Mouse (Mus musculus): ENCODE data around the gene Tbcel. TPM values are rescaled to one million over a fixed set of nuclear protein-coding genes. Genes with fewer than 3 reads are reported as not detected.

The Tbcel gene
- polyA plus RNA-seq, 1 experiment from 2014 or later, result 4.7 TPM

GRCm38 (mm10) chr9:42518163-42518562 lies 10.6 kb upstream of the Tbcel start:
- H3K27me3 ChIP-seq (ENCODE audit: insufficient read depth, low read length), result peaks cover 6% of the 10 kb centered on the region; the same call in 1 of the 2 replicates
- peaks cover 4% of the 10 kb centered on the region; the same call in 1 of the 2 replicates for H3K4me1 ChIP-seq (ENCODE audit: insufficient read depth, low read length)
- H3K36me3 ChIP-seq (ENCODE audit: insufficient read depth, low read length), result no peaks in the 10 kb centered on the region
- H3K4me2 ChIP-seq (replicated peaks; ENCODE audit: low read depth, low read length), result no peak overlapping the region
- H3K27ac ChIP-seq (ENCODE audit: low read length), result no peak overlapping the region
- H3K4me3 ChIP-seq (ENCODE audit: low read length), result no peak overlapping the region
- 56% methylated on average over 14 of the region's 14 CpGs for WGBS
- no peaks in the 10 kb centered on the region for H3K9me3 ChIP-seq (ENCODE audit: low read length)
- ATAC-seq (ENCODE audit: low FRiP score, low TSS enrichment), result no peak
- no peak overlapping the region for H3K9ac ChIP-seq (replicated peaks; ENCODE audit: low read length)

- Histone ChIP-seq H3K4me3 (ENCODE audit: low read length) (no peak overlapping the region), H3K4me2 (replicated peaks; ENCODE audit: low read depth, low read length) (no peak overlapping the region), H3K9me3 (ENCODE audit: low read length) (no peaks in the 10 kb centered on the region), H3K9ac (replicated peaks; ENCODE audit: low read length) (no peak overlapping the region), H3K36me3 (ENCODE audit: insufficient read depth, low read length) (no peaks in the 10 kb centered on the region), H3K27ac (ENCODE audit: low read length) (no peak overlapping the region), H3K27me3 (ENCODE audit: insufficient read depth, low read length) (no peaks in the 10 kb centered on the region), H3K4me1 (ENCODE audit: insufficient read depth, low read length) (no peaks in the 10 kb centered on the region)
- no peak for ATAC-seq (ENCODE audit: low FRiP score, low TSS enrichment)
- 58% methylated on average over 5 of the region's 5 CpGs for WGBS
These were observed 5.5 kb upstream of the Tbcel start for GRCm38 (mm10) chr9:42513159-42513558.

GRCm38 (mm10) chr9:42512312-42512711 lies 4.7 kb upstream of the Tbcel start:
- Histone ChIP-seq H3K4me2 (replicated peaks; ENCODE audit: low read depth, low read length) (no peak overlapping the region), H3K4me1 (ENCODE audit: insufficient read depth, low read length) (no peaks in the 10 kb centered on the region), H3K9me3 (ENCODE audit: low read length) (no peaks in the 10 kb centered on the region), H3K36me3 (ENCODE audit: insufficient read depth, low read length) (no peaks in the 10 kb centered on the region), H3K27me3 (ENCODE audit: insufficient read depth, low read length) (no peaks in the 10 kb centered on the region), H3K9ac (replicated peaks; ENCODE audit: low read length) (no peak overlapping the region), H3K27ac (ENCODE audit: low read length) (no peak overlapping the region), H3K4me3 (ENCODE audit: low read length) (no peak overlapping the region)
- ATAC-seq (ENCODE audit: low FRiP score, low TSS enrichment), result no peak
- WGBS, result 65% methylated on average over 4 of the region's 4 CpGs

GRCm38 (mm10) chr9:42508235-42508634 lies 626 bp upstream of the Tbcel start:
- H3K4me3 ChIP-seq (ENCODE audit: low read length), result no peak overlapping the region

GRCm38 (mm10) chr9:42507022-42507421 lies 587 bp downstream of the Tbcel start:
- H3K9ac ChIP-seq (replicated peaks; ENCODE audit: low read length), result no peak overlapping the region
- WGBS, result 63% methylated on average over 1 of the region's 1 CpGs
- no peaks in the 10 kb centered on the region for H3K36me3 ChIP-seq (ENCODE audit: insufficient read depth, low read length)
- H3K27ac ChIP-seq (ENCODE audit: low read length), result no peak overlapping the region
- no peak for ATAC-seq (ENCODE audit: low FRiP score, low TSS enrichment)
- no peaks in the 10 kb centered on the region for H3K4me1 ChIP-seq (ENCODE audit: insufficient read depth, low read length)
- no peaks in the 10 kb centered on the region for H3K27me3 ChIP-seq (ENCODE audit: insufficient read depth, low read length)
- H3K4me2 ChIP-seq (replicated peaks; ENCODE audit: low read depth, low read length), result no peak overlapping the region
- H3K9me3 ChIP-seq (ENCODE audit: low read length), result no peaks in the 10 kb centered on the region
- no peak overlapping the region for H3K4me3 ChIP-seq (ENCODE audit: low read length)

More at GRCm38 (mm10) chr9:42508235-42508634, 626 bp upstream of the Tbcel start:
- no peak overlapping the region for H3K27ac ChIP-seq (ENCODE audit: low read length)
- no peaks in the 10 kb centered on the region for H3K27me3 ChIP-seq (ENCODE audit: insufficient read depth, low read length)
- H3K36me3 ChIP-seq (ENCODE audit: insufficient read depth, low read length), result no peaks in the 10 kb centered on the region
- WGBS, result 63% methylated on average over 7 of the region's 7 CpGs
- ATAC-seq (ENCODE audit: low FRiP score, low TSS enrichment), result no peak
- H3K9ac ChIP-seq (replicated peaks; ENCODE audit: low read length), result no peak overlapping the region
- no peaks in the 10 kb centered on the region for H3K4me1 ChIP-seq (ENCODE audit: insufficient read depth, low read length)
- H3K9me3 ChIP-seq (ENCODE audit: low read length), result no peaks in the 10 kb centered on the region
- H3K4me2 ChIP-seq (replicated peaks; ENCODE audit: low read depth, low read length), result no peak overlapping the region

- H3K4me2 ChIP-seq (replicated peaks; ENCODE audit: low read depth, low read length), result no peak overlapping the region
- no peaks in the 10 kb centered on the region for H3K9me3 ChIP-seq (ENCODE audit: low read length)
- no peaks in the 10 kb centered on the region for H3K36me3 ChIP-seq (ENCODE audit: insufficient read depth, low read length)
- H3K4me3 ChIP-seq (ENCODE audit: low read length), result no peak overlapping the region
- no peaks in the 10 kb centered on the region for H3K4me1 ChIP-seq (ENCODE audit: insufficient read depth, low read length)
- H3K9ac ChIP-seq (replicated peaks; ENCODE audit: low read length), result no peak overlapping the region
- 84% methylated on average over 3 of the region's 3 CpGs for WGBS
- H3K27me3 ChIP-seq (ENCODE audit: insufficient read depth, low read length), result no peaks in the 10 kb centered on the region
- peak; percentile 73; the same call in 1 of the 2 replicates for ATAC-seq (ENCODE audit: low FRiP score, low TSS enrichment)
- no peak overlapping the region for H3K27ac ChIP-seq (ENCODE audit: low read length)
These were observed 2.6 kb downstream of the Tbcel start for GRCm38 (mm10) chr9:42504971-42505510.

- no peak overlapping the region for H3K4me2 ChIP-seq (replicated peaks; ENCODE audit: low read depth, low read length)
- WGBS, result 60% methylated on average over 11 of the region's 11 CpGs
- H3K27me3 ChIP-seq (ENCODE audit: insufficient read depth, low read length), result no peaks in the 10 kb centered on the region
- H3K27ac ChIP-seq (ENCODE audit: low read length), result no peak overlapping the region
- no peaks in the 10 kb centered on the region for H3K4me1 ChIP-seq (ENCODE audit: insufficient read depth, low read length)
- H3K4me3 ChIP-seq (ENCODE audit: low read length), result no peak overlapping the region
- no peaks in the 10 kb centered on the region for H3K36me3 ChIP-seq (ENCODE audit: insufficient read depth, low read length)
- no peaks in the 10 kb centered on the region for H3K9me3 ChIP-seq (ENCODE audit: low read length)
- ATAC-seq (ENCODE audit: low FRiP score, low TSS enrichment), result no peak
- H3K9ac ChIP-seq (replicated peaks; ENCODE audit: low read length), result no peak overlapping the region
These were observed 3.0 kb downstream of the Tbcel start for GRCm38 (mm10) chr9:42504559-42504958.

GRCm38 (mm10) chr9:42503709-42504108 lies 3.9 kb downstream of the Tbcel start:
- no peaks in the 10 kb centered on the region for H3K4me1 ChIP-seq (ENCODE audit: insufficient read depth, low read length)
- H3K9me3 ChIP-seq (ENCODE audit: low read length), result no peaks in the 10 kb centered on the region
- no peak overlapping the region for H3K4me3 ChIP-seq (ENCODE audit: low read length)
- H3K4me2 ChIP-seq (replicated peaks; ENCODE audit: low read depth, low read length), result no peak overlapping the region
- H3K36me3 ChIP-seq (ENCODE audit: insufficient read depth, low read length), result no peaks in the 10 kb centered on the region
- no peak overlapping the region for H3K9ac ChIP-seq (replicated peaks; ENCODE audit: low read length)
- no peaks in the 10 kb centered on the region for H3K27me3 ChIP-seq (ENCODE audit: insufficient read depth, low read length)
- WGBS, result 79% methylated on average over 4 of the region's 4 CpGs
- no peak for ATAC-seq (ENCODE audit: low FRiP score, low TSS enrichment)
- H3K27ac ChIP-seq (ENCODE audit: low read length), result no peak overlapping the region

GRCm38 (mm10) chr9:42496296-42496695 lies 11.3 kb downstream of the Tbcel start:
- no peaks in the 10 kb centered on the region for H3K4me1 ChIP-seq (ENCODE audit: insufficient read depth, low read length)
- no peak for ATAC-seq (ENCODE audit: low FRiP score, low TSS enrichment)
- no peak overlapping the region for H3K4me2 ChIP-seq (replicated peaks; ENCODE audit: low read depth, low read length)
- no peak overlapping the region for H3K27ac ChIP-seq (ENCODE audit: low read length)
- no peak overlapping the region for H3K9ac ChIP-seq (replicated peaks; ENCODE audit: low read length)
- H3K27me3 ChIP-seq (ENCODE audit: insufficient read depth, low read length), result no peaks in the 10 kb centered on the region
- H3K36me3 ChIP-seq (ENCODE audit: insufficient read depth, low read length), result no peaks in the 10 kb centered on the region
- H3K9me3 ChIP-seq (ENCODE audit: low read length), result peaks cover 9% of the 10 kb centered on the region
- H3K4me3 ChIP-seq (ENCODE audit: low read length), result no peak overlapping the region
- WGBS, result 93% methylated on average over 2 of the region's 2 CpGs

GRCm38 (mm10) chr9:42491780-42492179 lies 15.8 kb downstream of the Tbcel start:
- no peak overlapping the region for H3K27ac ChIP-seq (ENCODE audit: low read length)
- 79% methylated on average over 9 of the region's 9 CpGs for WGBS
- H3K9ac ChIP-seq (replicated peaks; ENCODE audit: low read length), result no peak overlapping the region
- H3K4me2 ChIP-seq (replicated peaks; ENCODE audit: low read depth, low read length), result no peak overlapping the region
- H3K4me1 ChIP-seq (ENCODE audit: insufficient read depth, low read length), result no peaks in the 10 kb centered on the region
- no peak for ATAC-seq (ENCODE audit: low FRiP score, low TSS enrichment)
- peaks cover 6% of the 10 kb centered on the region for H3K9me3 ChIP-seq (ENCODE audit: low read length)
- no peaks in the 10 kb centered on the region for H3K27me3 ChIP-seq (ENCODE audit: insufficient read depth, low read length)
- H3K4me3 ChIP-seq (ENCODE audit: low read length), result no peak overlapping the region
- no peaks in the 10 kb centered on the region for H3K36me3 ChIP-seq (ENCODE audit: insufficient read depth, low read length)
